Mouse (Mus musculus): ENCODE measurements around the gene Sept14. TPM values are rescaled to one million over a fixed set of nuclear protein-coding genes. Genes with fewer than 3 reads are reported as not detected.

Gene Sept14
- total RNA-seq (2021) = not detected
- long read RNA-seq, experiment 1 = 0 reads
- long read RNA-seq, experiment 2 = 0 reads

DNA sequence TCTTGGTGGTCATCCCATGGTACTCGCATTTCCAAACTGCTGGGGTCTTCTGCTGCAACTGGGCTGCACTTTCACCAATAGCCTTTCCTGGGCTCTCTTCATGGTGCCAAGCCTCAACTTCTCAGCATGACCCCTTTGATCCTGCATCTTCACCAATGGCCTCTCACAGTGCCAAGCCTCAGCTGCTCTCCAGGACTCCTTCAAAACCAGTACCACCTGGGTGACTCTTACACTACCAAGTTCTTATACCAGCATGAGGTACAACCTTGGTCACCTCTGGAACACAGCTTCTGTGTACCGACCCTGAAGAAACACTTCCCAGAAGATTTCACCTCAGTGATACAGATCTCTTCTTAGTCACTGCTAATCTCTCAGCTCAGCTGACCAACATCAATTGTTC lies at the start of gene Sept14:
Gene Sept14, minus strand, starts transcription at position 101 of the 400 bp plus-strand sequence.
- no peak for TF ChIP-seq CTCF (conservative IDR thresholded peaks at IDR 0.05)
- Histone ChIP-seq H3K27ac (no peak within 1 kb of the TSS), H3K4me3 (no peak within 1 kb of the TSS)
- DNase-seq (ENCODE audit: low spot score in 2 of 2) = no peak

DNA sequence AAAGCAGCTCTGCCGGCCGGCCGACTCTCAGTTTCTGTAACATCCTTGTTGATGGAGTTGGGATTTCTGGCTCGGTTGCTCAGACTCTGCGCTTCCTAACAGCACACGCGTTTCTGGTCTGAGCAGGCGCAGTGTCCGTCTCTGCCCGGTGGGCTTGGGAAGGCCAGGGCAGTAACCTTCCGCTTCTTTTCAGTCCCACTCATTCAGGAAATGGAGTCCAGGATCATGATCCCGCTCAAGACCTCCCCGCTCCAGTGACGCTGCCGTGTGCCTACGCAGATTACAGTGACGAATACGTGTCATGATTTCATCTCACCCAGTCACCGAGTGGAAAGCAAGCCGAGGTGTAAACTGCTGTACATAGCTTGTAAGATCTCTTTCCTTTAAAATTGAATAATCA lies 48.6 kb upstream of the Sept14 start:
- DNase-seq (ENCODE audit: low spot score in 2 of 2) = no peak
- Histone ChIP-seq H3K27ac (no peak overlapping the region), H3K4me3 (no peak overlapping the region)
- TF ChIP-seq CTCF (conservative IDR thresholded peaks at IDR 0.05) = no peak

DNA sequence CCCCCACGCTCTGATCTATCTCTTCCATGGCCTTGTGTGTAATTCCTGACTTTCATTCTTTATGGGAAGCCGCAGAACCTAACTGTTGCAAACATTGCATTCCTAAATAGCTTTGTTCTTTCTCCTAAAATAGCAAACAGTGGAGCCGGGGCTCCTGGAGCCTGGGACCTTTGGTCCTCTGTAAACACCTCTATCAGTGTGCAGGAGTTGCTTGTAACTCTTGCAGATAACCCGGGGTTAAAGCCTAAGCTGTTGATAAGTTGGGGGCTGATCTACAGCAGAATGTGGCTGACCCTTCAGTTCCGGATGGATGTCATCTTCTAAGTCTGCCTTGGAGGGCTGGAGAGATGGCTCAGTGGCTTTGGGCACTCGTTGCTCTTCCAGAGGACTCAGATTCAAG lies 35.7 kb upstream of the Sept14 start:
- Histone ChIP-seq H3K27ac (no peak overlapping the region), H3K4me3 (no peak overlapping the region)
- TF ChIP-seq CTCF (conservative IDR thresholded peaks at IDR 0.05) = no peak
- DNase-seq (ENCODE audit: low spot score in 2 of 2) = no peak

DNA sequence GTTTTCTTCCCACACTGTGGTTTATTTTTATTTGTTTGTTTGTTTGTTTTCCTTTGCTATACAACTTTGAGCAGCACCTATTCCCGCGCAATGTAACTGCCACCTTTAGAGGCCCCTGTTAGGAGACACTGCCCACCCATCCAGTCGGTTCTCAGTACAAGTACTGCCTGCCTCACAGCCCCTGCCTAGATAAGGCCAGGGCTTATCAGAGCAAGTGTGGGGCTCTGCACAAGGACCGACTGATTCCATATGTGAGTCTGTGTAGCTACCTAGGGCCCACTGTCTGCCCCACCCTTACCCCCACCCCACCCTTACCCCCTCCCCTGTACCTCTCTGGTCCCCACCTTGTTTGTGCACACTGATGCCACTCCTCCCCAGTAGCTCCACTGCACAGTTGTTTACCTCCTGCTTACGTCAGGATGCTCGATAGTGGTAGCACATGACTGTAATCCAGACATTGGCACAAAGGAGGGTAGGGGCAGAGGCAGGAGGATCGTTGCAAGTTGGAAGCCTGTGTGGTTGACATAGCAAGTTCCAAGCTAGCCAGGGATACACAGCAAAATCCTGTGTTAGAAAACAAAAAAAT lies 34.7 kb upstream of the Sept14 start:
- H3K27ac ChIP-seq = no peak overlapping the region
- no peak for TF ChIP-seq CTCF (conservative IDR thresholded peaks at IDR 0.05)
- DNase-seq (ENCODE audit: low spot score in 2 of 2) = no peak
- H3K4me3 ChIP-seq = no peak overlapping the region

DNA sequence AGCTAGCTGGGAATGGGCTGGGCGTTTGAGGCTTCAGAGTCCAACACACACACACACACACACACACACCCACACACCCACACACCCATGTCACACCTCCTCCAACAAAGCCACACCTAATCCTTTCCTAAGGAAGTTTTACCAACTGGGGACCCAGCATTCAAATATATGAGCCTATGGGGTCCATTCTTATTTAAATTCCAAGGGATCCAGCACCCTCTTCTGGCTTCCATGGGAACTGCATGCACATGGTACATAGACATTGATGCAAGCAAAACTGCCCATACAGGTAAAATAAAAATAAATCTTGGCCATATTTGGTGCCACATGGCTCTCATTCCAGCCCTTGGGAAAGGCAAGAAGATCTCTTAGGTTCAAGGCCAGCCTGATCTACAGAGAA lies 32.7 kb upstream of the Sept14 start:
- TF ChIP-seq CTCF (conservative IDR thresholded peaks at IDR 0.05) = peak; percentile 75
- H3K27ac ChIP-seq = no peak overlapping the region
- DNase-seq (ENCODE audit: low spot score in 2 of 2) = no peak
- no peak overlapping the region for H3K4me3 ChIP-seq

DNA sequence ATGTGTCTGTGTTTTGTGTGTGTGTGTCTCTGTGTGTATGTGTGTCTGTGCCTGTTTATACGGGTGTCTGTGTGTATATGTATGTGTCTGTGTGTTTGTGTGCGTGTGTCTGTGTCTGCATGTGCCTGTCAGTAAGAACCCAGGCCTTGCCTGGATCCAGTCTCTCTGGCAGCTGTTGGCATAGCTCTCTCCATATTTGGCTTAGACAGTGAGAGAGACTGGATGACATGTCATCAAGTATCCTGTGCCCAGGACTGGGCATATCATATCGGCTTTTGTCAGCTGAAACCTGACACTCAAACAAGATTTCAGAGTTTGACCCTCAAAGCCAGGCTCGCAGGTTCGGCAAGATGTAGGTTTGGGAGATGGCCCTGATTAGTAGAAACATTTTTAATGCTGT lies 22.7 kb upstream of the Sept14 start:
- DNase-seq (ENCODE audit: low spot score in 2 of 2) = no peak
- no peak overlapping the region for H3K4me3 ChIP-seq
- no peak for TF ChIP-seq CTCF (conservative IDR thresholded peaks at IDR 0.05)
- no peak overlapping the region; the same call in 1 of the 2 replicates for H3K27ac ChIP-seq

DNA sequence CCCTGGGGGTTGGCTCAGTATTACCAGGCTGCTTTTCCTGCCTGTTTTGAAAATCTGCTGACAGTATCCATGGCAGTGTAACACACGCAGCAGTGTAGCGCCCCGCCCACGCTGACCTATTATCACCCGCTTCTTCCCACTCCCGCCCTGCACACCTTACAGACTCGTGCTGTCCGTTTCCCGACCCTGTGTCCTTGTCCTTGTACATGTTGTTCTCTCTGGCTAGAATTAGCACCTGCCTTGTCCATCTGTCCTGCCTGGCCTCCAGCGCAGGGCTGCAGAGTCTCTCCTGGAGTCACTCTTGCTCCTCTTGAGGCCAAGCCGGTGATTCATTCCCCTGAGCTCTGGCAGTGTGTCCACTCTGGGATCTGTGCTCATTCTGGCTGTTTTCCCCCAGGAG lies 22.0 kb upstream of the Sept14 start:
- Histone ChIP-seq H3K4me3 (no peak overlapping the region), H3K27ac (peak overlapping the region; percentile 73)
- no peak for DNase-seq (ENCODE audit: low spot score in 2 of 2)
- TF ChIP-seq CTCF (conservative IDR thresholded peaks at IDR 0.05) = no peak

DNA sequence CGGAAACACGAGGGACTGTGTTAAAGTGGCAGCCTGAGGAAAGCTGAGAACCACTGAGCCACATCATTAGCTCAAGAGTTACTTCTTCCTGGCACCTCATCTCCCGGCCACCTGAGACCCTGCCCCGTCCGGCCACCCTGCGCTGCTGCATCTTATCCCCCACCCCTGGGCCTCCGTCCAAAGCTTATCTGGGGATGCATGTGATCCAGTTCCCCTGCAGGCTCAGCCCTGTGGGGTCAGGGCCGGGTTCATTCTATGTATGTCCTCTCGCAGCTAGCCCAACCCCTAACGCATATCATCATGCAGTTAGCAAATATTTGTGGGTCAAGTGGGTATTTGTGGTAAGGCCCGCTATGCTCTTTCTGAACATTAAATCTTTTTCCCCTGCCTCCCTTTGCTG lies 21.0 kb upstream of the Sept14 start:
- peak overlapping the region; percentile 73 for H3K27ac ChIP-seq
- no peak for DNase-seq (ENCODE audit: low spot score in 2 of 2)
- no peak for TF ChIP-seq CTCF (conservative IDR thresholded peaks at IDR 0.05)
- no peak overlapping the region for H3K4me3 ChIP-seq

DNA sequence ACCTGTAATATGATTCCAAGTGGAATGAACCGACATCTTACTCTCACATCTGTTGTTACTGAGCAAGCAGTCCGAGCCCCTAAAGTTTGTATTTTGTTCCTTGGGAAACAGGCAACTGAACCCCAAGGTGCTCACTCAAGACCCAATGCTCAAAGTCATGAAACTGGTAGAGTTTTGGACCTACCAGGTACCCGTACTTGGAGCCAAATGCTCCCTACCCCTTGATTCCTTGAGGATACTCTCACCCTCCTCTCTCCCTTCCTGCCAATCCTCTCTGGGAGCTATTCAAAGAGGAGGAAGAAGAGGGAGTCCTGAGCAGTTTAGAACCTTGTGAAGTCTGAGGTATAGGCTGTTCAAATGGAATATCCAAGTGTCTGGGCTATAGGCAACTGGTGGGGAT lies 18.5 kb upstream of the Sept14 start:
- H3K4me3 ChIP-seq = no peak overlapping the region
- DNase-seq (ENCODE audit: low spot score in 2 of 2) = no peak
- no peak for TF ChIP-seq CTCF (conservative IDR thresholded peaks at IDR 0.05)

DNA sequence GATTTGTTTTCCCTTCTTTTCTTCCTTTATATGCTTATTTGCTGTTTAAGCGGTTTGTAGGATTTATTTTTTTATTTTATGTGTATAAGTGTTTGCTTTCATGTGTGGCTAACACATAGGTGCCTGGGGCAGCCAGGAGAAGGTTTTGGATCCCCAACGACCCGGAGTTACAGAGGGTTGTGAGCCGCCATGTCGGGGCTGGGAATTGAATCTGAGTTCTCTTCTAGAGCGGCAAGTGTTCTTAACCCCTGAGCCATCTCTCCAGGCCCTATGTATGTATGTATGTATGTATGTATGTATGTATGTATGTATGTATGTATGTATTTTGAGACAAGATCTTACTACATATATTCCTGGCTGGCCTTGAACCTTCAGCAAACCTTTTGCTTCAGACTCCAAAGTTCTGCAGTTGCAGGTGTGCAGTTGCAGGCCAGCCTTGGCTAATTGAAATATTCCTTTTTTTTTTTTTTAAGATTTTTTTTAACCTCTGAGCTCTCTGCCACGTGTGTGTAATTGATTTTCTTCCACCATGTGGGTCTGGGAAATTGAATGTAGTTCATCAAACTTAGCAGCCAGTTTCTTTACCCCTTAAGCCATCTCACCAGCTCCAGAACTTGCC lies 17.6 kb upstream of the Sept14 start:
- H3K4me3 ChIP-seq = peak overlapping the region; percentile 86
- TF ChIP-seq CTCF (conservative IDR thresholded peaks at IDR 0.05) = no peak
- no peak for DNase-seq (ENCODE audit: low spot score in 2 of 2)
- H3K27ac ChIP-seq = peak overlapping the region; percentile 96

More for the DNA sequence above, 18.5 kb upstream of the Sept14 start:
- no peak overlapping the region for H3K27ac ChIP-seq

DNA sequence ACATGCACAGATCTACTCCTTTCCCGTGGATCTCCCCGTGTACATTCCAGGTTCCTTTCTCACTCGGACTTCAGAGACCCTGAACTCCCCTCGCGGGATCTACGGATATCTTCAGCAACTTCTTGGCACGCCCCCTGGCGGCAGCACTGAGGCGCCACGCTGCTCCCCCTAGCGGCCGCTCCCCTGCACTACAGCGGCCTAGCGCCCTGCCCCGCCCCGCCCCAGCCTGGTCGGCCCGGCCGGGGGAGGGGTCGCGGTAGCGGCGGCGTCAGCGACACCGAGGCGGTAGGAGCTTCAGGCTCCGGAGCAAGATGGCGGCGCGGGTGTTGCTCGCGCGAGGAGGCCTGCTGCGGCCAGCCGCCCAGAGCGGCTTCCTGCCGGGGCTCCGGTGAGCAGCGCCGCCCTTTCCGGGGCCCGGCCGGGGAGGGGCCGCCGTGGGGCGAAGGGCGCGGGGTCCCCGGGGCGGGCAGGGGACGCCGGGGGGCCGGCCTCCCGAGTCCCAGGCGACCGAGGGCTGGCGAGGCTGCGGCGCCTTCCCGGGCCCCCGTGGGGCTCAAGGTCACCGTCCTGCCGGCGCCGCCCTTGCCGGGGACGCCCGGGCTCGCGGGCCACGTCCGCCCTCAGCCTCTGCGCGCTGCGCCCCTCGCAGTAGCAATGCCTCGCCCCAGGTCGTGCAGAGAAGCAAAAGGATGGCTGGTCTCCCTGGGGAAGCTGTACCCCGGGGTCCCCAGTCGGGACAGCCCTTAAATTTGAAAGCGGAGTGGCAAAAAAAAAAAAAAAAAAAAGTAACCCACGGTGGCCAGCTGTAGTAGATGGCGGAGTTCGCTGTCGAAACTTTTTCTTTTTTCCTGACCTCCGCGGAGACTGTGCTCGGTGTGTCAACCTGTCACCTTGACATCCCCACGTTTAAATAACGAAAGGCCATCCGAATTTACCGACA lies 16.8 kb upstream of the Sept14 start, which contains the start of gene Nipsnap2:
Gene Nipsnap2, plus strand, starts transcription at position 230 of the 940 bp plus-strand sequence.
- DNase-seq (ENCODE audit: low spot score in 2 of 2) = peak; percentile 86 to 93
- Histone ChIP-seq H3K4me3 (peak within 1 kb of the TSS; percentile 86), H3K27ac (peak within 1 kb of the TSS; percentile 96)
- TF ChIP-seq CTCF (conservative IDR thresholded peaks at IDR 0.05) = peak; percentile 100

DNA sequence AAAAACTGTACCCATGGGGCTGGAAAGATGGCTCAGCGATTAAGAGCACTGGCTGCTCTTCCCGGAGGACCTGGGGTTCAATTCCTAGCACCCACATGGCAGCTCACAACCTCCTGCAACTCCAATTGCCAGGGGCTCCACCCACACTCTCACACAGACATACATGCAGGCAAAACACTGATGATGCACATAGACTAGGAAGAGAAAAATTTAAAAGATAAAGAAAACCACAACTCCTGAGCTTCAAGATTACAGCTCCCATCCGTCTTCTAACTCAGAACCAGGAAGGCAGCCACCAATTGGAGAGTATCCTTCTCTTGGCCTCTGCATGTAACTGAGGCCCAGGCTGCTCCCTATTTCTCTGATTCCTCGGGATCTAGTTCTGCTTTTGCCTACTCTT lies 16.0 kb upstream of the Sept14 start:
- DNase-seq (ENCODE audit: low spot score in 2 of 2) = no peak
- Histone ChIP-seq H3K4me3 (peak overlapping the region; percentile 86), H3K27ac (peak overlapping the region; percentile 96)
- no peak for TF ChIP-seq CTCF (conservative IDR thresholded peaks at IDR 0.05)

DNA sequence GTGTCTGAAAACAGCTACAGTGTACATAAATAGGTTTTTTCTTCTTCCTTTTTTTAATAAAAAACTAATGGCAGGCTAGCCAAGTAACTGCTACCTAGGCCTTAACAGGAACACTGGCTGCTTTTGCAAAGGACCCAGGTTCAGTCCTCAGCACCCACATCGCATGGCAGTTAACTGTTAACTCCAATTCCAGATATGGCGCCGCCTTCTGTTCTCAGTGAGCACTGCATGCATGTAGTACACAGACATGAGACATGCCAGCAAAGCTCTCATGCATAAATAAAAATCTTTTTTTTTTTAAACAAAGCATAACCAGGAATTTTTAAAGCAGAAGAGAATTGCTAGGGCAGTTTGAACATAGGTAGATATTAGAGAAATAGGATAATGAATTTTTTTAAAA lies 11.9 kb upstream of the Sept14 start:
- no peak overlapping the region for H3K27ac ChIP-seq
- peak; percentile 54 for TF ChIP-seq CTCF (conservative IDR thresholded peaks at IDR 0.05)
- no peak overlapping the region for H3K4me3 ChIP-seq

More for the DNA sequence above, 11.9 kb upstream of the Sept14 start:
- no peak for DNase-seq (ENCODE audit: low spot score in 2 of 2)
